Mouse (Mus musculus): Measurements from ENCODE around the gene Ncor2.

Ncor2 gene

DNA sequence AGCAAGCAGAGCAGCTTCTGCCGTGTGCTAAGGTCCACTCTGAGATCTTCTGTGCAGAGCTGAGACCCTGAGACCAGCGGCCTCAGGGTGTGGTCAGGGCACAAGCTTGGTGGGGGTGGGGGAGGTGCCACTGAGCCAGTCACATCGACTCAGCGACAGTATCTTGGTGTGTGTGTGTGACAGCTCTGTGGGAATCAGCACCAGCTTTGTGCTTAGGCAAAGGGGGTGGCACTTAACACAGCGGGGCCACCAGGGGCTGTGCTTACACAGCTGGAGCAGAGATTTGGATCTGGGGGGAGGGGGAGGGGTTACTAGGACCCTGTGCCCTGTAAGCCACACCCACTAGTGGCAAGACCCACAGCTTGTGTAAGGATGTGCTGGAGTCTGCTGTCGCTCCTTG is 75.6 kb downstream of the Ncor2 start:
- no peak for DNase-seq (ENCODE audit: low read depth in 1 of 2, low spot score in 2 of 2)

DNA sequence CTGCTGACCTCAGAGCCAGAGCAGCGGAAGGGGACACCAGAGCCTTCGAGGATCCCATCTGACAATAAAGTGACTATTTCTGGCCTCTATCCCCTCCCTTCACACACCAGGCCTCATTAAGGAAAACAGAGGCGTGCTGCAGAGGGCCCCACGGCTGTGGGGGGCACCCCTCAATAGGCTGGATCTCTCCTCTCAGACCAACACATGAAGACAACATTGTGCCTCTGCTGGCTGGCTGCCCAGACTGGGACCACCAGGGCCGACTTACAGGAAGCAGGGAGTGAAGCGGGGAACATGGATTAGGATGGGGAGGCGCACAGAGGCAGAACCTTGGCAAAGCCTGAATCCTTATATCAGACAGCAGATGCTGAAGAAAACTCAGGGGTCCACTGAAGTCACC is 76.1 kb downstream of the Ncor2 start:
- no peak for DNase-seq (ENCODE audit: low read depth in 1 of 2, low spot score in 2 of 2)

DNA sequence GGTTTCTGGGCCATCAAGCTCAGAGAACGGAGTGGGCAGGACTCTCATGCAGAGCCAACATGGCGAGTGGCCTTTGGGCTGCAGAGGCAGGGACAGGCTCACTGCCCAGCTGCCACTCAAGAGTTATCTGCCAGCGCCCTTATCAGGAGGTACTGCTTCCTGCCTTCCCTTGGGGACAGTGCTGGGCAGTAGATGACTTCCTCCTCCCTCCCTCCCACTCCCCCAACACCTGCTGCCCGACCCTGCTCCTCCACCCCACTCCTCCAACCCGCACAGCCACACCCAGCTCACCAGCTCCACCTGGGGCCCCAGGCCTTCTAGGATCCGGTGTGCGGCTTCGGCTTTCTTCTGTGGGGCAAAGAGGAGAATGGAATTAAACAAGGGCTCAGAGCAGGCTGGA is 76.7 kb downstream of the Ncor2 start:
- DNase-seq (ENCODE audit: low read depth in 1 of 2, low spot score in 2 of 2) = no peak

DNA sequence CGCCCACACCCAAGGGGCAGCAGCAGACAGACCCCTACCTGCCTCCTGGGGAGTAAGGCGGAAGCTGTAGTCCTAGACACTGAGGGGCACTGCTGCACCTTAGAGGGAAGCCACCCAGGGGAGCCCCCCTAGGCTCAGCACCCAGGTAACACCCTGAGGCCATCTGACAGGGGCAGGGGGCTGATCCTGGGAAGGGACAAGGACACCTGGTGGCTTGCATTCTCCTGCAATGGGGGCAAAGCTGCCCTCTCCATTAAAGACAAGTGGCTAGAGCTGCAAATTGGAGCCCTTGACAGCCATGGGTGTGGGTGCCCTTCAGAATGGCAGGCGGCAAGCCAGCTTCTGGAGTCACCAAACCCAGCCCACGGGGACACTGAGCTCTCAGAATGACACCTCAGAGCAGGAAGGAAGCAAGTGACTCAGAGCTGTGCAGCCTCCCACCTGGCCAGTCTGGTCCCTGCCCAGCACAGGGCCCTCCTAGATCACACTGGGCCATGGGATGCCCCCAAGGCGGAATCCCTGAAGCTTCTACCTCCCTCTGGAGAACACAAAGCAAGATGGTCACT is 79.2 kb downstream of the Ncor2 start:
- no peak for DNase-seq (ENCODE audit: low read depth in 1 of 2, low spot score in 2 of 2)

DNA sequence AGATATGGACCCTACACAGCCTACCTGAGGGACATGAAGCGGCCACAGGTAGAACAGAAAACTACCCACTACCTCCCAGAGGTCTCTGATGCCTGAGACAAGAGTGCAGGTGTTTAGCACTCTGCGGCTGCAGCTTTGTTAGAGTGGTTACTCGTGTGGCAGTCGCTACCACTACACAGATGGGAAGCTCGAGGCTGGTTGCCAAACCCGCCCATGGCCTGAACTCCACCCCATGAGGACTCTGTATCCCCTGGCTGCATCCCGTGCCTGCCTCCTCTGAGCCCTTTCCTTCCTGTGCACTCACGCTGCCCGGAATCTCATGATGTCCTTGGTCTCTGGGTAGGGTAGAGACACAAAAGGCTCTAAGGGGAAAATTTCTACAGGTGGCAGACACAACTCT is 80.3 kb downstream of the Ncor2 start:
- no peak for DNase-seq (ENCODE audit: low read depth in 1 of 2, low spot score in 2 of 2)

DNA sequence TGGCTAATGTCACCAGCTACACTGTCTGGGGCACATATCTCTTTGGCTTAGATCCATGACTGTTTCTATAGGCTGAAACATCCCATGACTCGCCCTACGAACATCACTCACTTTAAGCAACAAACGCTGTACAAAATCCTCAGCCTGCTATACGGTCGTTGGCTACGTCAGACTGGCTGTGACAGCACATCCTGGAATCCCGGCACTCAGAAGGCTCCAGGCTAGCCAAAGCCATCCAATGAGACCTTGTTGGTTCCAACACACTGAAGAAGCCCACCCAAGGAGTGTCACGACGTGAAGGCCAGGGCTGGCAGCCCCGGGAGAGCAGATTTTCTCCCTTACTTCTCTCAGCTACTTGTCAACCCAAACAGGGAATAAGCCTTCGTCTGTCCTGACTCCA is 82.7 kb downstream of the Ncor2 start:
- DNase-seq (ENCODE audit: low read depth in 1 of 2, low spot score in 2 of 2) = no peak

DNA sequence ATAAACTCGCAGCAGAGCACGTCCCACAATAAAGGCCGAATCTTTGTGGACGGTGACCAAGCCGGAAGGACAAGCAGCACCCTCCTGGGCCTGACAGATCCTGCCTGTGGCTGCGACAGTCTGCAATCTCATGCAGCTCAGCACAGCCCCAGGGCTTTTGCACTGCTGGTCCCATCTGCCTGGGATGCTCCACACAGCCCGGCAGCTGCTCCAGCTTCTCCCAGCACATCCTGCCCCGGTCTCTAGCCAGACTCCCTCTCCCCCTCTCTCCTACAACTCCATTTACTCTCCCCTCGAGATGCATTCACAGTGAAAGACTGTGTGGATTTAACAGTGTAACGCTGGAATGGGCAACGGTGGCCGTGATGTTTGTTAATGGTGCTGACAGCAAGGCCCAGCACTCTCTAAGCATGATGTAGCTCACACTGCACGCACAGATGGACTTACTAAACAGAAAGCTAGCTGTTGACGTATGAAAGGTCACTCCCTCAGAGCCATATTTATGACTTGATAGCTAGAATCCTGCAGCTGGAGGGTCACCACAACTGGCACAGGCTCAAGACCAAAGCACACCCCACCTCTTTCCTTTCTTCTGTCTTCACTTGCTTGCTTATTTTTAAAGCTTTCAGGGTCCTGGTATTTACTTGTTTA is 83.4 kb downstream of the Ncor2 start:
- DNase-seq (ENCODE audit: low read depth in 1 of 2, low spot score in 2 of 2) = no peak

DNA sequence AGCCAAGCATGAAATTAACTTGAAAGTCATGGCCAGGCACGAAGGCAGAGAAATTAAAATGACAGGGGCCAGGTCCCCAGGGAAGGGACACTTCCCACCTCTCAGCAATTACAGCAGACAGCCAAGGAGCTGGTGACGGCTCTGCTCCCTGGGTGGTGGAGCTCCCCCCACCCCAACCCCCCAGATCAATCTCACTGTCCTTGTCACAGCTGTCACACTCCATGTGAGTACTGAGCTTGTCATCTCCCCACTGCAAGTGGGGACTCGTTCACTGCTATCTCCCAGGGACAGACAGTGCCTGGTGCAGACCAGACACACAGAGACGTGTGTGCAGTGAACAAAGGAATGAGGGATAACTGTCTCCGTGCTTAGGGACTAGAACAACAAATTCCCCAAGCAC is 85.2 kb downstream of the Ncor2 start:
- no peak for DNase-seq (ENCODE audit: low read depth in 1 of 2, low spot score in 2 of 2)

DNA sequence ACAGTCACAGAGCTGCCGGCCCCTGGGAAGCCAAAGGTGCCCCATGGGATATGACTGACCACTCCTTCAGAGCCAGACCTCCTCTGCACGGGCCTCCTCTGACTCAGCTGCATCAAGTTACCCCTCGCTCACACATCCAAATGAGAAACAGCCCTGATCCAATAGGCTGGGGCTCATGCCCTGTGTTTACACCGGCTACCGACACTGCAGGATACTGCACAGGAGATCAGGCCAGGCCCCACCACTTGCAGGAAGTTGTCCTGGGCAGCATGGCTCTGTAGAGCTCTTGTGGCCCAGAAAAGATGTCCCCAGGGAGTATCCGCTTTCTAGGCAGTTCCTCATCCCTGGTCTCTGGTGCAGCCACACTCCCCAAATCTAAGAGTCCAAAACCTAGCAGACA is 90.9 kb downstream of the Ncor2 start:
- no peak for DNase-seq (ENCODE audit: low read depth in 1 of 2, low spot score in 2 of 2)

DNA sequence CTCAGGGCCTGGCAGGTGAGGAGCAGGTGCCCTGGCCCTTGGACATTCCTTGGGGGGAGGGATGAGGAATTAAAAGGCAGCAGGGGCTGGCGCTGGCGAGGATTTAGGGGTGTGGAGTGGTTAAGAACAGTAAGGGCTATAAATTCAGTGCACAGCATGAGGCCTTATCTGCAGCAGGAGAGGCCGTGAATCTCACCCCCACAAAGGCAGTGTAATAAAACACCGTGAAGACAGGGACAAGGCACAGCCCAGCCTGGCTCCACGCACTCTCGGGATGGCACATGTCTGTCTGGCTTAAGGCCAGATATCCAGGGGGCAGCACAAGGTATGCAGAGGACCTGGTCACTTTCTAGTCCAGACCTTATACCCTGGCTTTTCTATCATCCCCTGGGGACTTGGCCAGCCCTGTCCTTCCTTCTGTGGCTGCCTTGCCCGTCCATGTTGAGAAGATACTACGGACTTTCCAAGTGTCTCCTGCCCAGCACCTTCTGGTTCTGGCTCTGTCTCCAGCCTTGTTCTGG is 93.9 kb downstream of the Ncor2 start:
- no peak for DNase-seq (ENCODE audit: low read depth in 1 of 2, low spot score in 2 of 2)

DNA sequence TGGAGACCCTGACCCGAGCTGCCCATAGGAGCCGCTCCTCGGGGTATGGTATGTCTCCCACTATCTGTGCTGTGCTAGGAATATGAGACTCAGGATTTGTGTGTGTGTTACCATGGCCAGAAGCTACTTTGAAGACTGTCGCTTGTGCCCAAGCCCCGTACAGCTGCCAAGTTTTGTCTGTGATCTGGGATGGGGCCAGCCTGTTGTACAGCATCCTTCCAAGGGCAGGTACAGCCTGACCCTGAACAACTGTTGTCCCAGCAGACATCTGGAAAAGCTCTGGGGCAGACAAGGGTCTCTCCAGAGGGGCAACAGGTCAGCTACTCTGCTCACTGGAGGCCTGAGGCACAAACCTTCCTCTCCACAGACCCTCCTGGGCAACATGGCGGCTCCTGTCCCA is 95.3 kb downstream of the Ncor2 start:
- DNase-seq (ENCODE audit: low read depth in 1 of 2, low spot score in 2 of 2) = no peak

DNA sequence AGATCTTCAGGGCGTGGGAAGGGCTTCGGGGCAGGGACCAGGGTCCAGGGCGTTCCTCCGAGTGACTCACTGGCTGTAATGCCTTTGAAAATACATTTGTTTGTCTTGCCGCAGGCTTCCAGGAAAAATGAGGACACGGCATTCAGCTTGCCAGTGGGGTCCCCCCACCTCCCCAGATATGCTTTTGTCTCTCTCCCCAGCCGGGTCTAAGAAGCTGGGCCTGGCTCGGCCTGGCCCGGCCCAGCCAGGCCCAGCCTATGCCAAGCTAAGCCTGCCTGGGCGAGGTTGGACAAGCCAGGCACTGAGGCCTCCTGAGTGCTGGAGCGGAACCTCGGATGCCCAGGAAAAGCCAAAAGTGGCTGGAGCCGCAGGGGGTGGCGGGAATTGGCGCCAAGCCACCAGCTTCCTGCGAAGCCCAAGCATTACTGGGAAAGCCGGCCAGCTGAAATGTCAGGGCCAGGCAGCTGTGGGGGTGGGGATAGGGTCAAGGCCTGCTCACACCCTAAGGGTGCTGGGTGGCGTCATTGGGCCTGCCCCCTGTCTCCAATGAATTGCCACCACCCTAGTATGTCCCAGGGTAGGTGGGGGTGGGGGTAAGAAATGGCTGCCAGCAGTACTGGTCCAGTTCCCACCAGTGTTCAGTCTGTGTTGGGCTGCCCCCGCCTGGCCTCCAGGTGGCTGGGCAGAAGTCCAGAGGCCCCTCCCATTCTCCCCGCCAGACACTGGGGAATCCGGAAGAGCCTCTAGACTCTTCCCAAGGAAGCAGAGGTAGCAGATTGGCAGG is 97.5 kb downstream of the Ncor2 start:
- DNase-seq (ENCODE audit: low read depth in 1 of 2, low spot score in 2 of 2) = no peak

DNA sequence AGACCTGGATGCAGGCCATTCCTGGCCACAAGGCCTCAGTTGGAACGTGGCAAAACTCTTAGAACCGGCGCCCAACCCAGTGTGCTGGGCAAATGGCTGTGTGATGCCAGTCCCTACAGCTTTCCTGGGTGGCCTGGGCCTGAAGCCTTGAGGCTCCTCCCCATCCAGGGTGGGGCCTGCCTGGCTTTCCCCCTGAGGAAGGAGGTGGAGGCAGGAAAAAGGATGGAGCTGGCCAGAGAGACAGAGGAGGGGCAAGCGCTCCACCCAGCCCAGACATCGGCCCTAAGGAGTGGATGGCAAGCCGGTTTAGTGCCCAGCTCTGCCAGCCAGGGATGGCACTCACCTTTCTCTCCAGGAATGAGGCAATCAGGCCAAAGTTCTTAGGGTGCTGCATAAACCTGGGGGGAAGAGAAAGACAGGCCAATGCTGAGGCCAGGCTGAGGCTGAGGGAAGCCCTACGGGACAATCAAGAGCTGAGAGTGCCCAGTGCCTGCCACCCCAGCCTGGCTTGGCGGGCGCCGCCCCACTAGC is 98.2 kb downstream of the Ncor2 start:
- no peak for DNase-seq (ENCODE audit: low read depth in 1 of 2, low spot score in 2 of 2)

DNA sequence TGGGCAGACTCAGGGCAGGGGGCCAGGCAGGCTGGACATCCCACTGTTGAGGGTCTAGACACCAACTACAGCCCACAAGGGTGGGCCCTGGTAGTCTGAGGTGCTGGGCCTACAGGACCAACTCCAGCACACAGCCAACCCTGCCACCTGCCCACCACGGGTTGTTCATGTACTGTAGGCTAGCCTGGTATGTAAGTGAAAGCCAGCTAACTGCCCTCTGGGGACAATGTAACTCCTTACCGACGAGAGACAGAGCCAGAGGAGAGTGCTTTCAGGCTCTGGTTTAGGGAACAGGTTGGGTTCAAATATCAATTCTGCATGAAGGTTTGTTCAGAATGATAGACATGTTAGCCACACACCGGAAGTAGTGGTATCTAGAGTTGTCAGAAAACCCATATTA is 98.7 kb downstream of the Ncor2 start:
- no peak for DNase-seq (ENCODE audit: low read depth in 1 of 2, low spot score in 2 of 2)

DNA sequence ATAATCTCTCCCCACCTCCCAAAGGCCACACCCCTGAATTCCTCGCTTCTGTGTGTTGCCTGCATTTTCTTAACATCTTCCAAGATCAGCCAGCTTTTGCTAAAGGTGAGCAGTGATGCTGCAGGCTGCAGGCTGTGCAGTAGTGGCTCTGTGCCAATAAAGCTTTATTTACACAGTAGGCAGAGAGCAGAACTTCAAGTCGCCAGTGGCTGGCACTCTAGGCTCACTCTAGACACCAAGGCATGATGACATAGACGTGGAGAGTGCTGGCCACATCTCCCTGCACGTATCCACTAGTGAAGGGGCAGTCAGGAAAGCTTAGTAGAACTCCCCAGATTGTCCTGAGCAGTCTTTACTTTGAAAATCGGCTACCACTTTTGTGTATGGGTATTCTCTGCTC is 100.8 kb downstream of the Ncor2 start:
- no peak for DNase-seq (ENCODE audit: low read depth in 1 of 2, low spot score in 2 of 2)

DNA sequence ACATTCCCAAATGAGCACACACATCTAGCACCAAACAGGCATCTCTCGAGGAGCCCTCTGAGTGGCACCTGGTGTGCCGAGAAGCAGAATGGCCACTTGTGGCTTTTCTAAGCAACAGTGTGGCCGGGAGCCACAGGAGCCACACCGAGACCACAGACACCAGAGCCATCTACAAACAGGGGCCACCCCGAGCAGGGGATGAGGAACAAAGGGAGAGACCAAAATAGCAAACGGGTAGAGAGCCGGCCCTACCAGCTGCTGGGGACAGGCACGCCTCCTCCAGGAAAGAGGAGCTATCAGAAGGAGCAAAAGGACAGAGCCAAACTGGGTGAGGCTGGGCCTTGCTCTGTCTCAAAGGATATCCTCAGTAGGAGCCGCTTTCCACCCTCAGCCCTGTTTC is 102.8 kb downstream of the Ncor2 start:
- DNase-seq (ENCODE audit: low read depth in 1 of 2, low spot score in 2 of 2) = no peak

DNA sequence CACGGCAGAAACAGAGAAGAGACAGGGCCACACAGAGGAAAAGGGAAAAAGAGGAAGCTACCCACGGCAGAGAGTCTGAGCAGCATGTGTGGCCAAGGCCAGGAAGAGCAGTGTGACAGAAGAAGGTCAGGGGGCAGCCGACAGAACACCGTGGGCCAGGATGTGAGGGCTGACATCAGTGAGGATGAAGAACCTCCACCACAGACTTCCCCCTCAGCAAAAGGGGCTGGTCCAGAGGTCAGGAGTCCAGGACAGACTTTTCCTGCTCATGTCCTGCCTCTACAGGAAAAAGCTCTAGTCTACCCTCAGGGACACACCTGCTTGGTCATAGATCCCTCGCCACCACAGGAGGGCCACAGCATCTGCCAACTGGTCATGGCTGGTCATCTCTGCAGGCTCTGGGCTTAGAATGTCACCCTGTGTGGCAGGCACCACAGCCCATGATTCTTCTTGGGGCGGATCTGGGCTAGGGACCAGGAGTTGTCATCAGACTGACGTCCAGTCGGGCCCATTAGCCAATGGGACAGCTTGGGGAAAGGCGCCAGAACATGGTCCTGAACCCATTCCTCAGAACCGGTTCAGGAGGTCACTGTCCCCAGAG is 104.3 kb downstream of the Ncor2 start:
- DNase-seq (ENCODE audit: low read depth in 1 of 2, low spot score in 2 of 2) = no peak

DNA sequence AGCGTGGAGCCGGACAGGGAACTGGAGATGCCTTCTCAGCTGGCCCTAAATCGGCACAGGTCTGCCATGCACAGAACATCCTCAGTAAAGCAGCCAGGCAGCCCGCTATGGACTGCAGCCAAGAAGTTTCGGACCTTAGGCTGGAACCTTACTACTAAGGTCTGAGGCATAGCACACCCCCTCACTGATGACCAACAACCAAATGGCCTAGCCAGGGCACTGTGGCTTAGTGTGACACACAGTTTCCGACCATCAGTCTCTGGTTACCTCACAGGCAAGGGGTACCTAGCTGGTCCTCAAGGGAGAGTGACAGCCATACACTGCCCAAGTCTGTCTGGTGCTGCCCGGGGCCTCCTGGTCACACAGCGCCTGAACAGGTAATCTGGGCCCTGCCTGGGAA is 105.1 kb downstream of the Ncor2 start:
- no peak for DNase-seq (ENCODE audit: low read depth in 1 of 2, low spot score in 2 of 2)

DNA sequence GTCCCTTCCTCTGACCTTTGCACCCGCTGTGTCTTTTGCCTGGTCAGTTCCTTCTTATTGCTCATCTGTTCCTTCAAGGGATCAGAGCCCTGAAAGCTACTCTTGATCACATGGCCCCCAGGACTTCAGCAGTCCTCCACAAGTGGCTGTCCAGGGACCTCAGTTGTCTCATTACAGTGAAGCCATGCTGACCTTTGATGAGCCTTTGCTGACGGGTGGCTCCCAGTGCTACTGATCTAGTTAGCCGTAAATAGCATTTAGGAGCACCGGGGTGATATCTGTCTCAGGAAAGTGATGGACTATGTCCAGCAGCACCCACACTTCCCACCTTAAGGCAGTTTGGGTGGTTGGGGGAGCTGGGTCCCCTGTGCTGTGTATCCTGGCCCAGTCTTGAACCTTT is 105.7 kb downstream of the Ncor2 start:
- DNase-seq (ENCODE audit: low read depth in 1 of 2, low spot score in 2 of 2) = no peak

DNA sequence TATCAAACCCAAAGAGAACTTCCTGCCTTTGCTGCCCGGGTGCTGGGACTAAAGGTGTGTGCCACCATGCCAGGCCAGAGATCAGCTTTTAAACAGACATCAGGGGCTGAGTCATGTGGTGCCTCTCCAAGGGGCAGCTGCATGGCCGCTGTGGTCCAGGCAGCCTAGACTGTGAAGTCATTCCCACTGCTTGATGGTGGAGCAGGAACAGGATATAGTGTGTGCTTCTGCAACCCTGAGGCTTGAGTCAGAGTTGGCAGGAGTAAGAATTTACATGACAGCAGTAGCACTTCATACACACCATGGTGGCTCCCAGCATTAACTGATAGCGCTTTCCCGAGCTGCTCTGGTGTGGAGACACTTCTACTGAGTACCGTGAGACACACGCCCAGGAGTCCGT is 106.6 kb downstream of the Ncor2 start:
- DNase-seq (ENCODE audit: low read depth in 1 of 2, low spot score in 2 of 2) = no peak

DNA sequence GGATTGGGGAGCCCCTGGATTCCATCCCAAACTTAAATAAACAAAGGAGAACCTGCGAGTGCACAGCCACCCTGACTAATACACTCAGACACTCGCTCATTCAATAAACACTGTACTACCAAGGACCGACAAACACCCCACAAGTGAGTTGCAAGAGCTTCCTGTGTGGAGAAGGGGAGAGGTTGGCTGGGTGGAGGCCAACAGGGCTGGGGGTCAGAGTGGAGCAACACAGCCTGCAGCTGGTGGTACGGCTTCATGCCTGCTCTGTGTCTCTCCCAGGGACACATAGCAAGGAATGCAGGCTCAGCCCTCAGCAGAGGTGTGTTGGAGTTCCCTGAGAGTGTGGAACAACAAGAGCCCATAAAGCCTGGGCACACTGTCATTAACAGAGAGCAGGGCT is 107.1 kb downstream of the Ncor2 start:
- DNase-seq (ENCODE audit: low read depth in 1 of 2, low spot score in 2 of 2) = no peak

DNA sequence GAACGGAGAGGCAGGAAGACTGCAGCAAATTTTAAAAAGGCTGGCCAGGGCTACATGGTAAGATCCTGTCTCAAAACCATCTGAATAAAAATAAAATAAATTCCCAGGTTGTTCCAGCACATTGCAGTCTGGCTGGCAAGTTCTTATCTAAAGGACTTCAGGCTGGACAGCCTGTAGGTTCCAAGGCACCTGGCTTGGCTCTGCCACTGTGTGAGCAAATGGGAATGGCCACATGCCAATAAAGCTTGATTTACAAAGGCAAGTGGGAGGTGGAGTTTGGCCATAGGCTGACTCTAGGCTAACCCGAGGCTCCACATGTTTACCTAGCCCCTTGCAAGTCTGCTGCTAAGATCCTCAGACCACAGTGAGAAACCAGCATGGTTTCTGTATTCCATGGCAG is 108.6 kb downstream of the Ncor2 start:
- no peak for DNase-seq (ENCODE audit: low read depth in 1 of 2, low spot score in 2 of 2)
